Mouse (Mus musculus): ENCODE measurements around the gene Nrxn3. TPM values are rescaled to one million over a fixed set of nuclear protein-coding genes. Genes with fewer than 3 reads are reported as not detected.

Gene Nrxn3
- polyA plus RNA-seq, 1 experiment, result not detected

DNA sequence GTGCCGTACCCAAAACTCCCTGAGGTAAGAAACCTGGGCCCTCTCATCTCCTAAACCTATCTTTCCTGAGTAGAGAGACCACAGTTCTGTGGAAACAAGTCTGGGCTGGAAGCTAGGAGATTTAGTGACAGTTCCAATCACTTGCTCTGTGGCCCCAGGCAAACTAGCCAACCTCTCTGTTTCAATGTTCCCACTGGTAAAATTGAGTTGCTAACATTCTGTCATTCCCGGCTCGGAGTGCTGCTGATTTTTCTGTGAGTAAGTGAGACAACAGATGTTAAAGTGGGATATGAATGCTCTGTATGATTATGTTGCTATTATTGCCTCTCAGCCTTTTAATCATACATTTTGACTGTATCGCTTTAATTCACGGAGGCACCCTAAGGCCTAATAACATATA is 268.1 kb downstream of the Nrxn3 start:
- Histone ChIP-seq H3K4me3 (ENCODE audit: insufficient read depth, low read length) (no peak overlapping the region), H3K4me1 (ENCODE audit: control insufficient read depth, insufficient read depth, low read length) (no peaks in the 10 kb centered on the region), H3K27ac (ENCODE audit: insufficient read depth, low read length) (no peak overlapping the region)
- TF ChIP-seq CTCF (IDR thresholded peaks at IDR 0.05; ENCODE audit: borderline replicate concordance, insufficient read depth, low read length) (no peak), POLR2A (IDR thresholded peaks at IDR 0.05; ENCODE audit: low read depth, low read length) (no peak)

DNA sequence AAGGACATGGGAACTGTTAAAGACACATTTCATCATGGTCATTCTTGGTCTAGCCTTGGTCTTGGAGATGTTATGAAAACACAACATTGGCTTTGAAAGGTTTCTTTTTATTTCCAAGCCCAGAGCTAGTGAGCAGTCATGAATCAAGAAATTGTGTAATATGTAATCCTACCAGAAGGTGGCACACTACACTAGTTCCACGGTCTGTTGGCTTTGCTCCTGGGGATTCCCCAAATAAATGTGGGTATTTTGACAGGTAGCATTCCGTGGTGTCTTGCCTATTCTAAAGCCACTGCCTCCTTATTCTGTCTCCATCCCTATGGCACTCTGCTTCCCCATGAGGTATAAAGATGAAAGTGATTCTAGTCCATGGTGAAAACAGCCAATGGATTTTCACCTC is 269.5 kb downstream of the Nrxn3 start:
- no peaks in the 10 kb centered on the region for H3K4me1 ChIP-seq (ENCODE audit: control insufficient read depth, insufficient read depth, low read length)
- TF ChIP-seq CTCF (IDR thresholded peaks at IDR 0.05; ENCODE audit: borderline replicate concordance, insufficient read depth, low read length), result no peak
- TF ChIP-seq POLR2A (IDR thresholded peaks at IDR 0.05; ENCODE audit: low read depth, low read length), result no peak
- no peak overlapping the region for H3K27ac ChIP-seq (ENCODE audit: insufficient read depth, low read length)
- no peak overlapping the region for H3K4me3 ChIP-seq (ENCODE audit: insufficient read depth, low read length)

DNA sequence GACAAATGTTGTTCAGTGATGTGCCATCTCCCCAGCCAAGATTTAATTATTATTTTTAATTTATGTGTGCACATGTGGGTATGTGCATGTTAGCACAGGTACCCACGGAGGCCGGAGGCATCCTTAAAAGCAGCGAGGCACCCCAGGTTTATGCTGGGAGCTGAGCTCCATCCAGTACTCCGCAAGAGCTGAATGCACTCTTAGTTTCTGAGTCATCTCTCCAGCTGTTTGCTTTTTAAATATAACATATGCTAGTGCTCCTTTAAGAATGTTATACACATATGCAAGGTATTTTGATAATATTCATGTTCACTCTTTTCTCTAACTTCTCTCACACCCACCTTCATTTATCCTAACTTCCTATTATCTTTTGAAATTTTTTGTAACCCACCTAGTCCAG is 271.1 kb downstream of the Nrxn3 start:
- no peak for TF ChIP-seq CTCF (IDR thresholded peaks at IDR 0.05; ENCODE audit: borderline replicate concordance, insufficient read depth, low read length)
- Histone ChIP-seq H3K4me3 (ENCODE audit: insufficient read depth, low read length) (no peak overlapping the region), H3K4me1 (ENCODE audit: control insufficient read depth, insufficient read depth, low read length) (no peaks in the 10 kb centered on the region), H3K27ac (ENCODE audit: insufficient read depth, low read length) (no peak overlapping the region)

DNA sequence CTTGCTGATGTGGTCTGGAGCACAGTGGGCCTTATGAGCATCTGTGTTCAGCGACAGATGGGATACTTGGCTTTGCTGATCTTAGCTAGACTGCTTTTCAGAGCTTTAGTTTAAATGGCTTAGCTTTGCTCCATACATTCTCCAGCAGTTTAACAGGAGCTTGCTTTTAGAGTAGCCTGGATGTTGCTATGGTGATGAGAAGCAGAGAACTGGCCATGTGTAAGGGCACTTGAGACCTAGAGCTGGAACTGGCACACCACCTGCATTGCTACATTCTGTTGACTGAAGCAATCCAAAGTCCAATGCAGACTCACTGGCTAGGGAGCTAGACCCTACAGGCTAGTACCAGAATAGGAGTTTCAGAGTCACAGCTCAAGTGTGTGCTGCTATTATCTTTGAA is 293.8 kb downstream of the Nrxn3 start:
- Histone ChIP-seq H3K27ac (ENCODE audit: insufficient read depth, low read length) (no peak overlapping the region), H3K4me3 (ENCODE audit: insufficient read depth, low read length) (no peak overlapping the region), H3K4me1 (ENCODE audit: control insufficient read depth, insufficient read depth, low read length) (no peaks in the 10 kb centered on the region)
- TF ChIP-seq CTCF (IDR thresholded peaks at IDR 0.05; ENCODE audit: borderline replicate concordance, insufficient read depth, low read length) (no peak), POLR2A (IDR thresholded peaks at IDR 0.05; ENCODE audit: low read depth, low read length) (no peak)

- Histone ChIP-seq H3K27ac (ENCODE audit: insufficient read depth, low read length) (no peak overlapping the region), H3K4me1 (ENCODE audit: control insufficient read depth, insufficient read depth, low read length) (no peaks in the 10 kb centered on the region), H3K4me3 (ENCODE audit: insufficient read depth, low read length) (no peak overlapping the region)
- TF ChIP-seq POLR2A (IDR thresholded peaks at IDR 0.05; ENCODE audit: low read depth, low read length), result no peak
- no peak for TF ChIP-seq CTCF (IDR thresholded peaks at IDR 0.05; ENCODE audit: borderline replicate concordance, insufficient read depth, low read length)
These were observed 302.5 kb downstream of the Nrxn3 start for GRCm38 (mm10) chr12:89025180-89025579.

DNA sequence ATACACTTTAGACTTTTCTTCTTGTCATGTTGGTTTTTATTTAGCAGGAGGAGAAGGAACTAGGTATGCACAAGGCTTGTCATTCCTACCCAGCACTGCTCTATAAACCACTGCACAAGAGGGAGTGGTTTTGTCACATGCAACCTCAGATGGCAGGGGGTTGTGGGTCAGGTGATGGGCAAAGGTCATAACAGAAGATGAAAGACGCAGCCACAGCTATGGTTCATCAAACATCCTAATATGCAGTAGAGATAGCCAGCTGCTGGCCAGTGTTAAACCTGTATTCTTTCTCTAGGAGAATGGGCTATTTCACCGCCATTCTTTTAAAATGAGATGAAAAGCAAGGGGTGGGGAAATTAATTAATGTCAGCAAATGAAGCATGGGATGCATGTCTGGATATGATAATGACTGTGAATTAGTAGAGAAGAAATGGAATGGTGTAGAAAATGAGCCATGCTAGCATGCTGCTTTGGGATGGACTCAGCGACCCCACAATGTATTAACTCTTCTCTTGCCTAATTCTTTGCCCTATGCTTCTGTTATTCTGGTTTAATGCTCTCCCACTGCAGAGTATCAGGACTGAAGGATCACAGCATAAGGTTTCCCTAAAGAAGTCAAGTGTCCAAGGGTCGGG is 313.4 kb downstream of the Nrxn3 start:
- no peak overlapping the region for H3K27ac ChIP-seq (ENCODE audit: insufficient read depth, low read length)
- no peak overlapping the region for H3K4me3 ChIP-seq (ENCODE audit: insufficient read depth, low read length)
- H3K4me1 ChIP-seq (ENCODE audit: control insufficient read depth, insufficient read depth, low read length), result no peaks in the 10 kb centered on the region
- no peak for TF ChIP-seq CTCF (IDR thresholded peaks at IDR 0.05; ENCODE audit: borderline replicate concordance, insufficient read depth, low read length)
- no peak for TF ChIP-seq POLR2A (IDR thresholded peaks at IDR 0.05; ENCODE audit: low read depth, low read length)

DNA sequence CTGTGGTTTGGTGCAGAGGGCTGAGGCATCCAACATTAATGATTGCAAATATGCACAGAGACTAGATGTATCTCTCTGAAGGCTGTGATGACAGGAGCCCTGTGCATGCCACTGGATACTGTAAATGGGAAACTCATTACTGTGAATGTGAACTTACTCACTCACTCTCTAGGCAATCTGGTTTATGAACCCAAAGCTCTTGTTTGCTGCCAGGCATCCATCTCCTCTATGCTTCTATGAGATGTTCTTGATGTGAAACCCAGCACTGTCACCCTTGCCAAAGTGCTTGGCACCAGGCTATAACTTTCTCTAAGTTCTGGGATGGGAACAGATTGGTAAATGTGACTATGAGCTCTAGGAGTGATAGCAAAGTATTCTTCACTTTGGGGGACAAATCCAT is 317.5 kb downstream of the Nrxn3 start:
- H3K4me1 ChIP-seq (ENCODE audit: control insufficient read depth, insufficient read depth, low read length), result no peaks in the 10 kb centered on the region

DNA sequence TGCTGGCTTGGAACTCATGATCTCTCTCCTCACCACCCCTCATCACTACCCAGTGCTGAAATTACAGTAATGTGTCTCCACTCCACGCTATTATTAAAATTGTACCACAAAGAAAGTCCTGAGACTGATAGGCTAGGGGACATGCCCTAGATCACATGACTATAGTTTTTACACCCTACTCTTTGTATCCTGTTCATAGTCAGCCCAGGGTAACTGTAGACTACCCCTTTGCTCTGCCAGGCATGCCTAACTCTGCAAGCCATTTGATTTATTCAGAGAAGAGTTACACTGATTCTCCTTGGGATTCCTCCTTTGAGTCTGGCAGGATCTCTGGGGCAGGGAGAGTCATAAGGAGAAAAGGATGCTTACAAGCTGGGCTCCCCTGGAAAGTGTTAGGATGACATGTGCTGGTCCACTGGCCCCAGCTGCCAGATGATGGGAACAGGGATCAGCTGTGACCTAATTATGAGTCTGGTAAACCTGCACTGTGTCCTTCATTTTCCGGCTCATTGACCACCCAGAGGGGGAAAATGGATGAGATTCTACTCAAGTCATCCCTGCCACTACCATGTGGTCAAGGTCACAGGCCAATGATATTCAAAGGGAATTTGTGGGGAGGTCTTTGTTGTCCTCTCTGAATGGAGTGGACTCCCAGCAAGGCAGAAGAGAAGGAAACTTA is 318.9 kb downstream of the Nrxn3 start:
- no peak overlapping the region for H3K4me3 ChIP-seq (ENCODE audit: insufficient read depth, low read length)
- TF ChIP-seq POLR2A (IDR thresholded peaks at IDR 0.05; ENCODE audit: low read depth, low read length) (no peak), CTCF (IDR thresholded peaks at IDR 0.05; ENCODE audit: borderline replicate concordance, insufficient read depth, low read length) (no peak)
- H3K4me1 ChIP-seq (ENCODE audit: control insufficient read depth, insufficient read depth, low read length), result no peaks in the 10 kb centered on the region
- H3K27ac ChIP-seq (ENCODE audit: insufficient read depth, low read length), result no peak overlapping the region

More for the DNA sequence above, 317.5 kb downstream of the Nrxn3 start:
- Histone ChIP-seq H3K27ac (ENCODE audit: insufficient read depth, low read length) (no peak overlapping the region), H3K4me3 (ENCODE audit: insufficient read depth, low read length) (no peak overlapping the region)
- TF ChIP-seq POLR2A (IDR thresholded peaks at IDR 0.05; ENCODE audit: low read depth, low read length), result no peak
- no peak for TF ChIP-seq CTCF (IDR thresholded peaks at IDR 0.05; ENCODE audit: borderline replicate concordance, insufficient read depth, low read length)

DNA sequence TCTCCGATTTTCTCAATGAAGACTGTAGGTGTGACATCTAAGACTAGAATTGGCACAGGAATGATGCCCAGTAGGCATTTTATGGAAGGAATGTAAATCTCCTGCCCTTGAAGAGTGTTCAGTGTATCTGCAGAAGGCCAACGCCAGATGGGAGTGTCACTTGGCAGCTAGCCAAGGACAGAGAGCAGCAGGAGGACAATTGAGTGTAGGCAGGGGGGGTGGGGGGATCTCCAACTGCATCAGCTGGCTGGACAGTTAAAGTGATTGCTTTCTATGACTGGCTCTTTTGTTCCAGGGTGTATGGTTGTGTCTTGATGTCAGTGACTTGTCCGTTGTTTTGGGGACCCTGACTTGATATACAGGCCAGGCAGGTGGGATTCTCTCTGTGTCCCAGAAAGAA is 326.6 kb downstream of the Nrxn3 start:
- H3K4me1 ChIP-seq (ENCODE audit: control insufficient read depth, insufficient read depth, low read length), result no peaks in the 10 kb centered on the region
- TF ChIP-seq CTCF (IDR thresholded peaks at IDR 0.05; ENCODE audit: borderline replicate concordance, insufficient read depth, low read length) (no peak), POLR2A (IDR thresholded peaks at IDR 0.05; ENCODE audit: low read depth, low read length) (no peak)
- no peak overlapping the region for H3K27ac ChIP-seq (ENCODE audit: insufficient read depth, low read length)
- no peak overlapping the region for H3K4me3 ChIP-seq (ENCODE audit: insufficient read depth, low read length)

GRCm38 (mm10) chr12:89049686-89050085 is 327.0 kb downstream of the Nrxn3 start:
- H3K27ac ChIP-seq (ENCODE audit: insufficient read depth, low read length), result no peak overlapping the region
- no peaks in the 10 kb centered on the region for H3K4me1 ChIP-seq (ENCODE audit: control insufficient read depth, insufficient read depth, low read length)
- H3K4me3 ChIP-seq (ENCODE audit: insufficient read depth, low read length), result no peak overlapping the region
- TF ChIP-seq CTCF (IDR thresholded peaks at IDR 0.05; ENCODE audit: borderline replicate concordance, insufficient read depth, low read length) (no peak), POLR2A (IDR thresholded peaks at IDR 0.05; ENCODE audit: low read depth, low read length) (no peak)
